Mouse (Mus musculus) ES-E14 (cell line): ENCODE data around the gene Fcgr1. TPM values are rescaled to one million over a fixed set of nuclear protein-coding genes. Genes with fewer than 3 reads are reported as not detected.
"Not testable (repeated sequence)": the region's sequence is repeated elsewhere in the genome, so short reads cannot be mapped to it uniquely, and the experiment has no call there.

Experiments
- DNase-seq: peaks from one replicate; pipeline ENCODE4 v3.0.0-alpha.2; 2013; ENCODE audit warnings: low read depth, low spot score
- H3K27ac ChIP-seq: 2 replicates; pipeline ENCODE4 v1.5.1; 2012; ENCODE audit warnings: low read depth, mild to moderate bottlenecking, low read length, moderate library complexity, mixed read lengths; ENCODE audit not compliant: poor library complexity, insufficient read depth, severe bottlenecking
- H3K36me3 ChIP-seq: 2 replicates; pipeline ENCODE4 v1.6.1; 2012; ENCODE audit warnings: mild to moderate bottlenecking, low read length, moderate library complexity, mixed read lengths; ENCODE audit not compliant: control insufficient read depth, poor library complexity, insufficient read depth, severe bottlenecking
- H3K4me1 ChIP-seq, 2 experiments: fragments of 150-350 bp in 1 of 2; sonication (generic) in 1 of 2; 2 replicates each; pipeline ENCODE4 v1.6.1; 2012; ENCODE audit warnings: low read length in 2 of 2, mild to moderate bottlenecking in 1 of 2, mixed read lengths in 1 of 2; ENCODE audit not compliant: control insufficient read depth in 2 of 2, insufficient read depth in 2 of 2, poor library complexity in 1 of 2
- H3K4me3 ChIP-seq, 2 experiments: fragments of 150-350 bp in 1 of 2; sonication (generic) in 1 of 2; 2 replicates each; pipeline ENCODE4 v1.5.1; 2012; ENCODE audit warnings: low read length in 2 of 2, low read depth in 1 of 2, mild to moderate bottlenecking in 1 of 2, mixed read lengths in 1 of 2; ENCODE audit not compliant: insufficient read depth in 1 of 2, poor library complexity in 1 of 2, severe bottlenecking in 1 of 2
- H3K9ac ChIP-seq: 2 replicates; pipeline ENCODE4 v1.6.1; 2012; ENCODE audit warnings: low read depth, mild to moderate bottlenecking, low read length, mixed read lengths; ENCODE audit not compliant: poor library complexity, insufficient read depth, severe bottlenecking
- H3K9me3 ChIP-seq: fragments of 150-350 bp; sonication (generic); 2 replicates; pipeline ENCODE4 v1.6.1; 2012; ENCODE audit warnings: low read depth, mild to moderate bottlenecking, low read length; ENCODE audit not compliant: control insufficient read depth, insufficient read depth
- CHD2 ChIP-seq: IDR thresholded peaks from 2 replicates; pipeline ENCODE4 v1.6.1; 2014; ENCODE audit warnings: mild to moderate bottlenecking, low read depth, low read length, inconsistent platforms
- HCFC1 ChIP-seq: IDR thresholded peaks from 2 replicates; pipeline ENCODE4 v1.6.1; 2012; ENCODE audit warnings: low read length, inconsistent platforms, borderline replicate concordance; ENCODE audit not compliant: insufficient read depth
- MAFK ChIP-seq: IDR thresholded peaks from 2 replicates; pipeline ENCODE4 v1.6.1; 2014; ENCODE audit warnings: mild to moderate bottlenecking, low read depth, low read length, inconsistent platforms; ENCODE audit not compliant: insufficient read depth
- ZC3H11A ChIP-seq: IDR thresholded peaks from 2 replicates; pipeline ENCODE4 v1.6.1; 2012; ENCODE audit warnings: low read depth, mild to moderate bottlenecking, inconsistent platforms, low read length, borderline replicate concordance
- ZNF384 ChIP-seq: IDR thresholded peaks from 2 replicates; pipeline ENCODE4 v1.6.1; 2012; ENCODE audit warnings: low read depth, low read length, inconsistent platforms
- in situ Hi-C, 2 experiments: fragments of 600-800 bp; cut with MboI; formaldehyde crosslinking; loops; one replicate each; pipeline ENCODE4 v1.15.1; 2025; ENCODE audit warnings: low sequenced_read_pairs in 2 of 2, inconsistent platforms in 1 of 2; ENCODE audit not compliant: unreplicated experiment in 2 of 2
- total RNA-seq: library from RNA; depleted of rRNA; stranded (reverse); fragments of 300-350 nt; gene quantifications from 2 replicates; pipeline ENCODE4 v1.2.3, GENCODE M21; 2012

Gene Fcgr1
- total RNA-seq, 1 experiment, result not detected

DNA sequence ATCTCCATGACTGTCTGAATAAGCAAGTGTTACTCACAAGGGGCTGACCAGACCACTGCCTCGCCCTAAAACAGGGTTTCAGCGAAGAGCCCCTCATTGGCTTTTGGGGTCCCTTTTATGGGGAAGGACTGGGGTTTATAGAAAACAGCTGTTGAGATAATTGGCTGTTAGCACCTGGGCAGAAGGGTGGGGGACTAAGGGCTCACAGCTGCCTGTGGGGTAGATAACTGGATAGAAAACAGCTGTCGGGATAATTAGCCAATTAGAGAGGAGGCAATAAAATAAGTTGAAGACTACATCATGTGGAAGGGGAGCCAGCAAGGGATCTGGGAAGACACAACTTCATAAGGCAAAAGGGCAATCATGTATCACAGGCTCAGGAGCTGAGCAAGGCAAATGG lies 42.9 kb downstream of the Fcgr1 start:
- Histone ChIP-seq H3K4me3 (no peak overlapping the region), H3K27ac (no peak overlapping the region), H3K4me1 (peaks cover 2 to 3% of the 10 kb centered on the region in 2 experiments; a peak in 1 of 4 replicates), H3K9me3 (no peaks in the 10 kb centered on the region), H3K9ac (no peak overlapping the region), H3K36me3 (no peaks in the 10 kb centered on the region)
- no peak for TF ChIP-seq ZNF384
- TF ChIP-seq HCFC1, result no peak
- TF ChIP-seq ZC3H11A, result no peak
- TF ChIP-seq MAFK, result no peak
- TF ChIP-seq CHD2, result no peak
- DNase-seq, result no peak
- in situ Hi-C loops, result no loop called here

DNA sequence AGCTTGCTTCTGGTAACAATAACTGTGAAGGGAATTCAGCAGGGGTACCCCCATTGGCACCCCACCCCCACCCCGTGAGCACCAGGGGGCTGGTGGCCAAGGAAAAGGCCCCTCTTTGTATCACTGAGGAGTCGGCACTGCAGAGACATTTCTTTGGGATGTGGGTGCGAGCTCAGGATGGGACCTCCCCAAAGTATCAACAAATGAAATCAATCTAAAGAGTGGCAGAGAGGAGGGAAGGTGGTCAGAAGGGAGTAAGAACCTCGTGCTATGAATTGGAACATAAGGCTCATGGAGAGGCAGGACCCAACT lies 44.8 kb downstream of the Fcgr1 start:
- no peaks in the 10 kb centered on the region for H3K9me3 ChIP-seq
- TF ChIP-seq CHD2, result no peak
- TF ChIP-seq HCFC1, result no peak
- TF ChIP-seq MAFK, result no peak
- H3K27ac ChIP-seq, result no peak overlapping the region
- in situ Hi-C loops, result no loop called here
- no peaks in the 10 kb centered on the region for H3K36me3 ChIP-seq
- peaks cover 2 to 4% of the 10 kb centered on the region in 2 experiments; a peak in 2 of 4 replicates for H3K4me1 ChIP-seq
- H3K4me3 ChIP-seq, result peak overlapping the region; percentile 29 to 57; a peak in 2 of 4 replicates
- no peak for DNase-seq
- H3K9ac ChIP-seq, result peak overlapping the region; percentile 13; the same call in 1 of the 2 replicates

DNA sequence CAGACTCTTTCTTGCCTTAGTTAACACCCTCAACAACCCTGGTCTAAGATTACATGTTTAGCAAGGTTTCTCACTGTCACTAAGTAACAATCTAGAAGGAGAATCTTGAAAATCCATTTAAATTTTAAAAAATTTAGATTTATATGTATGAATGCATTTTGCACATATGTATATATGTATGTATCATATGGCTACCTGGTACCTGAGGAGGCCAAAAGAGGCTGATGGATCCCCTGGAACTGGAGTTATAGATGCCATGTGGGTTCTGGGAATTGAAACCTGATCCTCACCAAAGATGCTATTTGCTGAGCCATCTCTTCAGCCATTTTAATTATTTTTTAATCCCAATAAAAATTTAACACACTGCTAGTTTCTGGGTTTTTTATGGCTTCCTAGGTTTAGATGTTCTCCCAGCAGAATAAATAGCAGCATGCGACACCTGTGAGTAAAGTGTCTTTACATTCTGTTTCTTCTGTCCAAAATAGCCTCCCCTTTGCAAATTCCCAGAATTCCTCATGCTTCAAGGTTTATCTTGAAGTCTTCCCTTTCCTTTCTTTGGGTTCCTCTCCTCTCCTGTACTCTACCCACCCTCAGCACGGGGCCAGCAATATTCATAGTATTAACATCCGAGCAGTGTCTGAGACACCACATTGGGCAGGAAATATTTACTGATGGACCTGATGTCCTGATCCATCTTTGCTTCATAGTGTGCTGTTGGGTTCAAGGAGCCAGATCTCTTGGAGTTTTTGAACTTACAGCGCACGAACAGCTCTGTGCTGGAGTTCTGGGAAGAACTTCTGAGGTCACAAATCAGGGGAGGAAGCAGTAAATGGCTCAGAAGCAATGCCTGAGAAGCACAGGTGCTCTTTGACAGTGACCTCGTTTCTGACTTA lies 45.4 kb downstream of the Fcgr1 start:
- Histone ChIP-seq H3K4me1 (peaks cover 3 to 8% of the 10 kb centered on the region in 2 experiments; a peak in 3 of 4 replicates), H3K4me3 (peak overlapping the region; percentile 57 to 64), H3K9ac (peak overlapping the region; percentile 13; the same call in 1 of the 2 replicates), H3K27ac (no peak overlapping the region; the same call in 1 of the 2 replicates), H3K36me3 (no peaks in the 10 kb centered on the region), H3K9me3 (no peaks in the 10 kb centered on the region)
- DNase-seq, result no peak
- TF ChIP-seq MAFK (no peak), CHD2 (peak; percentile 45; the same call in 1 of the 2 replicates), ZNF384 (no peak), HCFC1 (no peak)
- in situ Hi-C loops, result no loop called here

DNA sequence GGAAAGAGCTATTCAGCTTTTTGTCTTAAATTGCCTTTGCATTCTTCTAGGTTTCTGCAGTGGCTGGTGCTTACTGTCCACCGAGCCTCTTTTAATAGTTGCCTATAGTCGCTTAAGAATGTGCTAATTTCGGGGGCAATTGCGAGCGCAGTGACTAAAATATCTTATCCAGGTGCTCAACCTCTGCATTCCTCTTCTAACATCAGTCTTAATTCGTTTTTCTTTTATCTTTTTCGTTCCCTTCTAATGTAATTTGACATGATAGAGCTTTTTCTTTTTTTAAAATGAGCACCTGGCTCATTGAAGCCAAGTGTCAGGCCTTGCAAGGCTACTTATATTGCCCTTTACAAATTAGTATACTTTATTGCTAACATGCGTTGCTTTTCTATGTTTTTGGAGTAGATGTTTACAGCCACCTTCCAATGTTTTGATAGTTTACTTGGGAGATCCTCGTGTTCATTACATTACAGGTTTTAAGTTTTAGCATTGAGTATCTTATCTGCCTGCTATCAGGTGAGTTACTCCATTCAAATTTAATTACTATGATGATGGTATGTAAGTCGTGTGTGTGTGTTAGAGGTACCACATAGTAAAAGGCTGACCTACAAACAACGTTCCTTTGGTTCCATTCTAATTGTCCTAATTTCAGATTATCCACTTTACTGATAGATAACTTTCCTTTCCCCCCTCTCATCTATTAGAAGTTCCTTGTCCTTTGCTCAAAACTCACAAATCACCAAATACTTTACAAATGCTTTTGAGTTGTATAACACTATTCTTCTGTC lies 46.2 kb downstream of the Fcgr1 start:
- peak overlapping the region; percentile 86 for H3K27ac ChIP-seq
- no peak for DNase-seq
- TF ChIP-seq MAFK, result no peak
- TF ChIP-seq ZNF384, result no peak
- no peak for TF ChIP-seq ZC3H11A
- TF ChIP-seq HCFC1, result no peak
- no peak for TF ChIP-seq CHD2
- no peaks in the 10 kb centered on the region for H3K36me3 ChIP-seq
- in situ Hi-C loops, result no loop called here
- peak overlapping the region; percentile 57 to 64 for H3K4me3 ChIP-seq
- H3K9ac ChIP-seq, result peak overlapping the region; percentile 72
- no peaks in the 10 kb centered on the region for H3K9me3 ChIP-seq
- H3K4me1 ChIP-seq, result peaks cover 3 to 8% of the 10 kb centered on the region in 2 experiments; a peak in 3 of 4 replicates

DNA sequence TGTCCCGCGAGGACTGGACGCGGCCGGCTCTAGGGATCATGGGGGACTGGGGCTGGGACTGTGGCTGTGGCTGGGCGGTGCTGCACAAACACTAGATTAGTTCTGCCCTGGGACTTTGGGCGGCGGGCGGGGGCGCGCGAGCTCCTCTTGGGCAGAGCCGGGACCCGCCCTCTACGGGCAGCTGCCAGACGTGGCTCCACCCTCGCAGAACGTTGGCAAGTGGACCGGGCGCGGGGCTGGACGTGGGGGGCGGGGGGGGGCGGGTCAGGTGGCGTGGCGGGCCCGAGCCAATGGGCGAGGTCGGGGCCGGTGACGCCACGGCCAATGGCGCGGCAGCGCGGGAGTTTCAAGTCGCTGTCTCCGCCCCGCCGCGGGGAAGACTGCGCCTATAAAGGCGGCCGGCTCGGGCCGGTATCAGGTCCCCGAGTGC lies 47.3 kb downstream of the Fcgr1 start, which contains the start of gene Hist2h3c1:
TSS of gene Hist2h3c1 (plus strand) at position 259 of the 430 bp plus-strand sequence.
- H3K9me3 ChIP-seq, H3K36me3 ChIP-seq, DNase-seq, in situ Hi-C loops: not testable (repeated sequence)
- peak within 1 kb of the TSS; percentile 86 for H3K27ac ChIP-seq
- peaks cover 3 to 12% of the 10 kb centered on the region in 2 experiments; a peak in 3 of 4 replicates for H3K4me1 ChIP-seq
- H3K9ac ChIP-seq, result peak within 1 kb of the TSS; percentile 72
- H3K4me3 ChIP-seq, result peak within 1 kb of the TSS; percentile 57 to 64

DNA sequence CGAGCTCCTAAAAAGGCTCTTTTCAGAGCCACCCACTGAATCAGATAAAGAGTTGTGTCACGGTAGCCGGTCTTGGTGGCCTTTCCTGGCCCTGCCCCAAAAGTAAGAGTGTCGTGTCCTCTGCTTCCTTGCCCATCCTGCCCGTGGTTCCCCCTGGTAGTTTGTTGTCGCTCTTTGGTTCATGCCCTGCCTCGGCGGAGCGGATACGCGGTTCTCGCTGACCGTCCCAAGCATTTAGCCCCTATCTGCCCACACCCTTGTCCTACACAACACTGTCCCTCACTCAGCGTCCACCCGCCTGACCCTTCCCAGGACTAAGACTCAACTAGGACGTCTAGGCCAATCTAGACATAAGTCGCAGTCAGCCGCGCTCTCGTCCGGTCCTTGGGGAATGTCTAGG lies 47.8 kb downstream of the Fcgr1 start:
- in situ Hi-C loops, H3K4me3 ChIP-seq, H3K9ac ChIP-seq, H3K27ac ChIP-seq, H3K9me3 ChIP-seq, DNase-seq, H3K36me3 ChIP-seq: not testable (repeated sequence)
- H3K4me1 ChIP-seq, result peaks cover 4 to 12% of the 10 kb centered on the region in 2 experiments; a peak in 3 of 4 replicates
